Mouse (Mus musculus) monocyte, adult 5-6 weeks (primary cell): Measurements from ENCODE around the gene Adamtsl4. TPM values are rescaled to one million over a fixed set of nuclear protein-coding genes. Genes with fewer than 3 reads are reported as not detected.
"Not testable (repeated sequence)": the region's sequence is repeated elsewhere in the genome, so short reads cannot be mapped to it uniquely, and the experiment has no call there.

Experiments used
- ATAC-seq: fragments of 153-309, 156-312 bp; replicated peaks from 2 replicates; pipeline ENCODE4 v1.8.0; 2017; ENCODE audit warnings: mild to moderate bottlenecking; ENCODE audit not compliant: low TSS enrichment, insufficient number of reproducible peaks, severe bottlenecking, poor library complexity, low FRiP score
- total RNA-seq: library from RNA; stranded (forward); fragments of 200-1000, 200-491, 200-594 nt; gene quantifications from 3 replicates; pipeline ENCODE4 v1.2.3, GENCODE M21; 2017

Gene Adamtsl4
- total RNA-seq, 1 experiment from 2014 or later: 0.38 TPM

DNA sequence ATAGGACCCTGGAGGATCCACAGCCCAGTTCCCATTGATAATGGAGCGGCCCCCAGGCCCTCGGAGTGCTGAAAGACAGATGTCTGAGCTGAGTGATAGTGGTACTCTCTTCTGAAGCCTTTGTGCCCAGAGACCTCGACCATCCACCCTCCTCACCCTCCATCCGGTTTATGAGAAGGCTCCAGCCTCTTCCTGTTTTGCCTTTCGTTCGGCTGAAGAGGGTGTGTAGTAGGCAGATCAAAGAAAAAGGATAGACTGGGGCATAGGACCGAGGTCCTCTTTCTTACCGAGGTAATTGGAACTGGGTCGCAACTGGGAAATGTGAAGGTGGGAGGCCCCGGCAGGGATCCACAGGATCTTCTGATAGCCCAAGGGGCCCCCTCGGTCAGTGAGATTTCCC is 6.4 kb downstream of the Adamtsl4 start:
- no peak for ATAC-seq

DNA sequence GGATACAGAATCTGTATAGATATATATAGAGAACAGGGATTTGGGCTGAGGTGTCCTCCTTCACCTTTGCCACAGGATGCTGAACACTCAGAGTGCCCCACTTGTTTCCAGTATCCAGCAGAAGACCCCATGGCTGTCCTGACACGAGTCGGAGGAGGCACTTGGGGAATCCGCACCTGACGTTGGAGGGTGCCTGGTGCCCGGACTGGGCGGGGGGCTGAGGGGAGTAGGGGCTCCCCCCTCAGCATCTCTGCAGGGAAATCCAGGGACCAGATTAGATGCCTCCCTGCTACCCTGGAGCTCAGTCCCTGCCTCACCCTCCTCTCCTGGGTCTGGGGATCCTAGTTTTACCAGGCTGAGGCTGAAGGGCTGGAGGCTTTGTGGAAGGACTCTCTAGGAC is 7.0 kb downstream of the Adamtsl4 start:
- ATAC-seq: no peak

DNA sequence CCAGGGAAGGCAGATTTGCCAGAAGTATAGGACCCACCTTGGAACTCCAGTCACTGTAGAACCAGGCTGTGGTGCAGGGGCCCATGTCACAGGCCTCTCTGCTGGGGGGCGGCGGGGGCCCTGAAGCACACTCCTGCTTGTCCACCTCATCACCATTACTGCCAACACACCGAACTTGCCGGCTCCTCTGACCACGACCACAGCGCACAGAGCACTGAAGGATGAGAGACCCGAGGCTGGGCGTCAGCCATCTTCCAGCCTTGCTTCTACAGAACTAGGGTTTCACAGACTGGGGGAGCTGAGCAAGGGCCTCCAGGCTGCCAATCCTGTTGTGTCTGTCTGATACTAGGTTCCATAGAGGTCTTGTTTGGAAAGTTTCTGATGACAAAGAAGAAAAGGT is 8.2 kb downstream of the Adamtsl4 start:
- no peak for ATAC-seq

DNA sequence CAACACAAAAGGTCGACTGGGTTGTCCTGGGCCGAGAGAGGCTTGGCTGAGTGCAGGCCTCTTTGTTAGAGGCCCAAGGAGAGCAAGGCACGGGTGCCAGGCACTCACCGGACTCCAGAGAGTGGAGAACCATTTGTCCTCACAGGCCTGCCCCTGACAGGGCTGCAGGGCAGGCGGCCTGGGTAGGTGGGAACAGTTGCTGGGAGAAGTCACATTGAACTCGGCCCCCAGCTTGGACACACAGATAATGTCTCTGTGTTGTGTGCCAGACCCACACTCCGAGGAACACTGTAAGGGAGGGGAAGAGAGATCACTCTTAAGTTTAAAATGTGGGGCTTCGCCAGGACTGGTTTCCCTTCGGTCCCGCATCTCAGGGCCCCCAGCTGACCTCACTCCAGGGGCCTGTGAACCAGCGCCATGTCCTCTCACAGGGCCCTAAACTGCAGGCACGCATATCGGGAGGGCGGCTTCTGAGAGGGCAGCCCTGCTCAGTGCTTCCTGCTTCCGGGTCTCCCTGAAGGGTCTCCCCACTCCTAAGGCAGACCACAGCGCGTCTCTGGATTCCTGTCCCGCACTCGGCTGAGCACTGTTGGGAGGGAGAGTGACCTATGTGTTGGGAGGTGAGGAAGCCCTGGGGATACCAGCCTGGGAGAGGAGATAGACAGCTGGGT is 10.2 kb downstream of the Adamtsl4 start:
- no peak for ATAC-seq

DNA sequence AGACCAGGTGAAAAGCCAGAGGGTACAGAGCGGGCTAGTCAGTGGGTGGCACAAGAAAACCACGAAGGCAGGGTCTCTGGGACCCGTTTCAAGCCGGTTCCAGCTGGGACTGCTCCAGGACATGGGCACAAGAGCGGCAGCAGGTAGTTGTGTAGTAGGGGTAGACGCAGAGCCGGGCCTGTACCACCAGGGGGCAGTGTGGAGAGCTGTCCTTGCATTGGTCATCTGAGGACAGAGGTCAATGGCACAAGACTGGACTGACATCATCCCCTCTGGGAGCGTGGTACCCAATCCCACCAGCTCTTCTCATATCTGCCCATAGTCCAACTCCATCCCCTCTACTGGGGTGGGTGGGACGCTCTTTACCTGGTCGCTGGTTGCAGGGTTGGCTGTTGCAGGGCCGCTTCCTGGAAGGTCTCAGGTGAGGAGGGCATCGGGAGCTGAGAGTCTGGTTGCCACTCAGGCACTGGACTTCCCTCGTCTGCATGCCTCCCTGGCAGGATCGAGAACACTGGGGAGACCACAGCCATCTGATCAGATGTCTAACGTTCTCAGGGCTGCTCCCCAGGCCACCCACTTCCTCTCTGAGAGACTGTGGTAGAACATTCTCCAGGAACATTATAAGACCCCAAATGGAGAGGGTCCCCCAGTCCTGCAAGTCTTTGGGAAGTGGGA is 10.8 kb downstream of the Adamtsl4 start:
- 0 out of 2 replicates have a peak, but pooled peaks have one; percentile 14 for ATAC-seq

DNA sequence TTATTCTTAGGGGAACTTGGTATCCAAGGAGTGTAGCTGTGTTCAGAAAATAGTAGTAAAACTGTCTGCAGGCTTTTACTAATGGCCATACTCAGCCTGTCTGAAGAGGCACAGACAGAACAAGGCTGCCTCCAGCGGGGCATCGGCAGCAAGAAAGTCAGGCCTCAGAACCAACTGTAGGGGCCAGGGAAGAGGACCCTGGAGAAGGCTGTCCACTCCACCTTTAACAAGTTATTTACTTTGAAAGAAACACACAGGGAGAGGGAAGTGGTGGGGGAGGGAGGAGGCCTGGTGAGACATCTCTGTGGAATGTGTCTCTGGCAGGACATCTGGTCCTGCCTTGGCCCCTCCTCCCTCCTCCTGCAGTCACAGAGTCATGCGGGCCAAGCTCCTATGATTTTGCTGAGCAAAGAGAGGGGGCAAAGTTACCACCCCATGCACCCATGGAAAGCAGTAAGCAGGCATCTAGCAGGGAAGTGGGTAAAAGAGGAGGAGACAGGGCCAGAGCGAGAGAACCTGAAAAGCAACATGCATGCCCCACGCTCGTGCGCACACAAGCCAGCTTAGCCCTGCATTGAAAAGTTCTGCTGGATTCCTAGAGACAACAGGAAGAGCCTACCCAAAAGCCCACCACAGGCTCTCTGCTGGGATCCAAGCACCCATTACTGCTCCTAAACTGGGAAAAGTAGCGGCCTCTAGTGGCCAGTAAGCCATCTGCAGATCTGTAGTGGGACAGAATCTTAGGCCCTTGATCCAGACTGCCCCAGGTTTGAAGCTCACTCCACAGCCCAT is 12.2 kb downstream of the Adamtsl4 start:
- ATAC-seq: 0 out of 2 replicates have a peak, but pooled peaks have one; percentile 4

DNA sequence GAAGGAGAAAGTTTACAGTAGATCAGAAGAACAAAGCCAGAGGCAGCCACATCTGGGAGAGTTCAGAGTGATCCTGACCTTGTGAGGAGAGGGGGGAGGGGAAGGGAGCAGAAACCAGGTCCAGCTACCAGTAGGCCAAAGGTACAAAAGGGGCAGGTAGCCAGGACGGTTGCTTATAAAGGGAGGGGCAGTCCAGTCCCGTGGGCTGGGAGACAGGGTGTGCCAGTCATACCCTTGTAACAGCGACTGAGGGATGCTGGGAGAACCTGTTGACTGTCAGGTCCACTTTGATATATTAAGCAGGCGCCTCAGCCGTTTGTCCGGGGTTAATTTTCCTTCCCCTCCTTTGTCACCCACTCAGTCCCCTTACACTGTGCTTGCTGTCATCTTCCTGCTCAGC is 12.9 kb downstream of the Adamtsl4 start:
- ATAC-seq: no peak

DNA sequence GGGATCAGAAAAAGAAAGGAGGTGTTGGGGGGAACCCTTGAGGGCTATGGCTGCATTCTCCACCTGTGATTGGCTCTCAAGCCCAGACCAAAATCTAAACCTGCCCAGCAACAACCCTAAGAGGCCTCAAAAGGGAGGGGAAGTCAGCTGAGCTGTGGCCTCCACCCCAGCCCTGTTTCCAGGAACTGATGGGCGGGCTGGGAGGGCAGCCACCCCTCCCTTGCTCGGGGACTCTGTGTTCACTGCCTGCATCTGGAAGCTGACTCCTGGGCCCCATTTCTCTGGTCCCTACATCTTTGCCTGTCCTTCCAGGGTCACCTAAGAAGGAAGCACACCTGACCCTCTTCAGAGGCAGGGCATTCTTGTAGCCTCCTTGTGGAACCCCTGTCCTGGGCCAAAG is 13.5 kb downstream of the Adamtsl4 start:
- peak; percentile 57 for ATAC-seq

DNA sequence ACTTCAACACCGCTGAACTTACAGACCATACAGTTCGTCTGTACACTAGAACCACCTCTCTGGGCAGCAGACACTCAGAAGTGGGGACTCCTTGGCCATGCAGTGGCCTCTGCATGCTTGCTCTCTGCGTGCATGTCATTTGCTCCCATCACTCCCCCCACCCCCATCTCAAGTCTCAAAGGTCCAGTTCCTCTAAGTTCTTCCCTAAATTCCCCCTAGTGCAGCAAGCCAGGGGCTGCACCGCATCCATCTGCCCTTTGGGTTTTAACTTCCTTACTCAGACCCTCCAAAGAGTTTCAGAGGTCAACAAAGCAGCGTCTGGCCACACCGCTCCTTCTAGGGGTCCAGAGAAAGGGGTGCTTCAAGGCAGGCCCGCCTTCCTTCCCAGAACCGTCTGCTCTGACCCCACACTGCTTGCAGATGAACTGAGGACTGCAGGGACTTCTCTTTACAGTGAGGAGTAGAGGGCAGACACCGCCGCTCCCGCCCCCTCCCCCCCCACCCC is 14.0 kb downstream of the Adamtsl4 start:
- ATAC-seq: peak; percentile 23

DNA sequence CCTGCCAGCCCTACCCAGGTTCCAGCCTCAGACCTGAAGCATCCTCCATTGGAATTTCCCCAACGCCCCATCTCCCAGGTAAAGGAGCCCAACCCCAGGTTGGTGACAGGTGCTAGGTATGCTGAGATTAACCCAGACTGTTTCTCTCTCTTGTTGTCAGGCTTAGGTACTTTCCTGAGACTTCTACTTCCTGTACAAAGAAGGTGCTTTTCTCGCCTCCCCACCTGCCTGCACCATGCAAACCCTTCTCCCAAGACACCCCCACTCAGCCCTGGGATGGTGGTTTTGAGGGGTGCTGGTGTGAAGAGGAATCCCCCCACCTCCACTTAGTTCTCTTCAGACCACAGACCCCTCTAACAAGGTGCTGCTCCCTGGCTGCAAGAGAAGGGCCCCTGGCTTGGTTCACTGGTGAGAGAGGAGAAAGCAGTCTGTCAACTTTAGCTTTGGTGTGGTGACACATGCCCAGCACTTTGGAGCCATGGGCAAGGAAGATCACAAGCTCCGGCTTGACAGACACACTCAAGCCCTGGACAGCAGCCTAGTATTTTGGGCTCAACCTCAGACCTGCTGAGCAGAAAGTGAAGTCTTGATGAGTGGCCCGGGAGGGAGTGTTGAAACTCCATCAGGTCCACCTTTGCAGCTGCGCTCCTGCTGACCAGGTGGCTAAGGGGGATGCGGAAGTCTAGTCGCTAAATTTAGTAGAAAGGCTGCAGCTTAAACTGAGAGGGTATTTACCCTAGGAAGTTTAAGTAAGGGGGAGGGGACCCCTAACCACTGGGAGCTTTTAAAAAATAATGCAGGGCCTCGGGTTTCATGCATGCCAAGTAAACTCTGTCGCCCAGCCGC is 14.6 kb downstream of the Adamtsl4 start:
- no peak for ATAC-seq

DNA sequence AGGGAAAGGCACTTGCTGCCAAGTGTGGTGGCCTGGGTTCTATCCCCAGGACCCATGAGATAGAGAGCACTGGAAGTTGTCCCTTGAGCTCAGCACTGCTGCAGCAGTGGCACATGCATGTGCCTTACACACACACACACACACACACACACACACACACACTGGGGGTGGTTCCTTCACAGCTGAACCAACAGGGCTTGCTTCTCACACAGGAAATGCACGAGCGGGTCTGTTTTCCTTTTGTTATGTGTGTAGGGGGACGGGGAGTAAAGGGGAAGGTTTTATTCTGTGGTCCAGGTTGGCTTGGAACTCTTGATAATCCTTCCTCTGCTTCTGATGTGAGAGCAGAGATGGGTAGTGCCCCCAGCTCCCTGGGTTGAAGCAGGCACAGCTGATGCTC is 15.3 kb downstream of the Adamtsl4 start:
- no peak for ATAC-seq

DNA sequence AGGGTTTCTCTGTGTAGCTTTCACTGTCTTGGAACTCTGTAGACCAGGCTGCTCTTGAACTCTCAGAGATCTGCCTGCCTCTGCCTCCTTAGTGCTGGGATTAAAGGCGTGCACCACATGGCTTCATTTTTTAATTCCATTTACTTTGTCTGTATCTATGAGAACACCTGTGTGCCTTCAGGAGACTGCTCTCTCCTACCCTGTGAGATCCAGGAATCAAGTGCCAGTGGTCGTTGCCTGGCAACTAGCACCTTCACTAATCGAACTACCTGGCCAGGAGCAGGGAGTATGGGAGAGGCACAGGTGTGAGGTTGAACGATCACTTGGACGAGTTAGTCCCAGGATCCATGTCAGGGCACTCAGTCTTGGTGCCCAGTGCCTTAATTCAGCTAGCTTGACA is 16.5 kb downstream of the Adamtsl4 start:
- no peak for ATAC-seq

DNA sequence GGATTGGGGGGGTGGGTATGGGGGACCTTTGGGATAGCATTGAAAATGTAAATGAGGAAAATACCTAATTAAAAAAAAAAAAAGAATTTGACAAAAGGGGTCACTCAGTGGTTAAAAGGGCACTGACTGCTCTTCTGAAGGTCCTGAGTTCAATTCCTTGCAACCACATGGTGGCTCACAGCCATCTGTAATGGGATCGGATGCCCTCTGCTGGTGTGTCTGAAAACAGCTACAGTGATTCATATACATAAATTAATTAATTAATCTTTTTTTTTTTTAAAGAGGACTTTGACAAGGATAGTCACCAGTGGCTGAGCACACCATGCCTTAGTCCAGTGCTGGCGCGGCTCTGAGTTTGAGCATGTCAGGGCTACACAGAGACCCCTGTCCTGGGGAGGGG is 17.3 kb downstream of the Adamtsl4 start:
- ATAC-seq: not testable (repeated sequence)

DNA sequence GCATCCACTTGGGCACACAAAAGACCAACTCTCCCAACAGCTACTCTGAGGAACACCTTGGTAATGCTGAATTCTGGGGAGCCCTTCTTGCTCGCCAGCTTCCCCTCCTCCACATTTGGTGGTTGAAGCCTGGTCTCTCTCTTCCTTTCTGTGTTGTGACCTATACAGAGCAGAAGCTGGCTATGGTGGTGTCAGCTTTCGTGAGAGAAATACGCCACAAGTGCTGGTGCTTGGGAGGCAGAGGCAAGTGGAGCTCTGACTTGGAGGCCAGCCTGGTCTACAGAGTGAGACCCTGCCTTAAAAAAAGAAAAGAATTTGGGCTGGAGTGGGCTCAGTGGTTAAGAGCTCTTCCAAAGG is 18.4 kb downstream of the Adamtsl4 start:
- ATAC-seq: peak; percentile 18; the same call in 1 of the 2 replicates

DNA sequence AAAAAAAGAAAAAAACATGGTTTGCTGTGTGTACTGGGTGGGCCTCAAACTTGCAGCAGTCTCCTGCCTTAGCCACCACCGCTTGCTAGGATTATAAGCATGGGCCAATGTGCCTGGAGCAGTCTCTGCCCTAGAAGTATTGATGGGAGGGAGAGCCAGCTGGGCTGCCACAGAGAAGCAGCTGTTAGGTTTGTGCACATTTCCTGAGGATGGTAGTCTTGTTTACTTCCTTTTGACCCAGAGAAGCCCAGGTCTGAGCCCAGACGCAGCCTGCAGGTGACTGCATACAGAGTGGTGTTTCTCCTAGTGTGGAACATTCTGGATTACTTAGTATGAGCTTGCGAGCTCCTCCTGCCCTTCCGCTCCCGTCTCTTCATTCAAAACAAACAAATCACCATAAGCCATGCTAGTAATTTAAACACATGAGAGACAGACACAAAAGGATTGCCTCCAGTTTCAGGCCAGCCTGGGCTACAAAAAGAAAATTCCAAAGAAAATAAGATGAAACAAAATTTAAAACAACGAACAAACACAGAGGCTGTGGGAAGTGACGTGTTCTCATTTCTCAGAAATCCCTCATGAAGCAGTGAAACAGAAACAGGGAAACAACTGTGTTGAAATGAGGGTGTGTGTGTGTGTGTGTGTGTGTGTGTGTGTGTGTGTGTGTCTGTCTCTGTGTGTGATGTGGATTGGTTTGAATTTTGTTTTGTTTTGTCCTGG is 19.0 kb downstream of the Adamtsl4 start:
- peak; percentile 14 for ATAC-seq

DNA sequence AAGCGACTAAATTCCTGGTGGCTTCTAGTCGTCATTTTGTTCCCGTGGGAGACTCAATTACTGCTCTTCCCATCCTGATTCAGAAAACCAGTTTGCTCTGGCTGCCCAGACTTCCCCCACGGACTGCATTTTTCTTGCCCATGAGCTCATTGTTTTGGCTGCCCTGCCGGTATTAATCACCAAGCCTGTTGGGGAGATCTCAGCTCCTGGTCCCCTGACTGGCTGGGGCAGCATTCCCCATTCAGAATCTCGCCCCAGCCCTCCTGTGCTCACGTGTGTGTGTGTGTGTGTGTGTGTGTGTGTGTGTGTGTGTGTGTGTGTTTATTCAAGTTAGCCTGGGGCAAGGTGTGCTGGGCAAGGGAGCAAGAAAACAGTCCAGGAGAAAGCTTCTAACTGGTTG is 19.7 kb downstream of the Adamtsl4 start:
- ATAC-seq: no peak

DNA sequence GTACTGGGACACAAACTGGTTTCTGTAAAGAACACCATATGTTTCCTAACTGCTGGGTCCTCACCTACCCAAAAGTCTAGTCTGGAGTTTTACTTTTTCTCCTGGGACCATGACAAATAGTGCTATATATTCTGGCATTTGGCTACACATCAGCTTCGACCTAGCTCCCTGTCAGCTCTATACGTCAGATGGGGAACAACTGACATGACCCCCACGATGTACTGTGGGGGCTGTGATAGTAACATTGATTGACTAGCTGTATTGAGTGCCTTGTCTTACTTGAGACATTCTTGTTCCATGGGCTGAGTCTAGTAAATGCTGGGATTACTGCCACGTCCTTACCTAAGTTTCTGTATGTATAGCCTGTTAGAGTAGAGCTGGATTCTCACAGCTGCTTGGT is 20.2 kb downstream of the Adamtsl4 start:
- ATAC-seq: no peak

DNA sequence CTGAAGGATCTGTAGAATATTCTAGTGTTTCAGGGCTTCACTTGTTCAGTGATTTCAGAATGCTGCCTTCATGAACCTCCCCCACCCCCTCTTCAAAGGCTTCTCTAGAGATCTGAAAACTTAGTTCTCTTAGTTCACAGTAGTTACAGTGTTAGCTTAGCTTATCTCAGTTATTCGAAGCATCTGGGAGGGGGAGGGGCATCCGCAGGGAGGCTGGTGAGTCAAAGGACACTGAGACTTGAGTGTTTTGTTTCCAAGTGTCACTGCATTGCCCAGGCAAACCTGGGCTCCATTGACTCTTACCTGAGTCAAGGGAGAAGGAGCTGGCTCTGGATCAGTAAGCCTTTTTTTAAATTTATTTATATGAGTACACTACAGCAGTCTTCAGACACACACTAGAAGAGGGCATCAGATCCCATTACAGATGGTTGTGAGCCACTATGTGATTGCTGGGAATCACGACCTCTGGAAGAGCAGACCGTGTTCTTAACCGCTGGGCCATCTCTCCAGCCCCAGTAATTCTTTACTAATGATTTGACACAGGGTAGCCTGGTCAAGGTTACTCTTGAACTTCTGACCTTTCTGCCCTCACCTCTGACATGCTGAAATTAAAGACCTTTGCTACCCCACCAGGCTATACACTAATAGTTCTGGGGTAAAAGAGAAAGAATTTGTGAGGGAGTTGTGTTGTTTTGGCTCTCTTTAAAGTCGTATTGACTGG is 21.4 kb downstream of the Adamtsl4 start:
- ATAC-seq: no peak
